Mouse (Mus musculus) megakaryocyte, embryonic 14.5 days (primary cell): ENCODE measurements around the gene Atp5d.

ENCODE experiments used
- FLI1 ChIP-seq: IDR thresholded peaks from 2 replicates; pipeline ENCODE4 v1.6.1; 2012; ENCODE audit warnings: low read length, inconsistent platforms, mixed read lengths
- GATA1 ChIP-seq: IDR thresholded peaks from 3 replicates; pipeline ENCODE4 v1.6.1; 2012; ENCODE audit warnings: mixed read lengths, low read length, inconsistent platforms, borderline replicate concordance

GRCm38 (mm10) chr10:80171252-80171651, 32.8 kb downstream of the Atp5d start:
- no peak for TF ChIP-seq GATA1
- no peak for TF ChIP-seq FLI1
